Mouse (Mus musculus): ENCODE measurements around the gene Gramd4.
A peak's percentile ranks its signal among the peaks of the same experiment; 100 is the strongest.

The Gramd4 gene

DNA sequence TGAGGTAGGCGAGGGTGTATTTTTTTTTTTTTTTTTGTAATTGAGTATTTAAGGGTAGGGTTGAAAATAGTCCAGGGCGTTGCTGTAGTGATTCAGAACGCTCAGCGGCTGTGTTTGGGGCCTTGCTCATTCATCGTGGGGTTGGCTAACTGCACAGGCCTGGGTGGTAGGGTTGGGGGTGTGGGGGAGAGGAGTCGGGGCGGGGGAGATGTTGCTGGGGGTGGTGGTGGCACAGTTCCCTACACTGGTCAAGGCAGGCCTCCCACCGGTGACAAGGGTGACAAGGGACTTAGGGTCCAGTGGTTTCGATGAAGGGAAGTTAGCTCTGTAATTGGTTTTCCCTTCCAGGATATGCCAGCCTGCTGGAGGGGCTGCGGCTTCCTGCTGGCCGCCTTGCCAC lies 12.9 kb downstream of the Gramd4 start:
- no peak for DNase-seq (ENCODE audit: low spot score in 2 of 2)

DNA sequence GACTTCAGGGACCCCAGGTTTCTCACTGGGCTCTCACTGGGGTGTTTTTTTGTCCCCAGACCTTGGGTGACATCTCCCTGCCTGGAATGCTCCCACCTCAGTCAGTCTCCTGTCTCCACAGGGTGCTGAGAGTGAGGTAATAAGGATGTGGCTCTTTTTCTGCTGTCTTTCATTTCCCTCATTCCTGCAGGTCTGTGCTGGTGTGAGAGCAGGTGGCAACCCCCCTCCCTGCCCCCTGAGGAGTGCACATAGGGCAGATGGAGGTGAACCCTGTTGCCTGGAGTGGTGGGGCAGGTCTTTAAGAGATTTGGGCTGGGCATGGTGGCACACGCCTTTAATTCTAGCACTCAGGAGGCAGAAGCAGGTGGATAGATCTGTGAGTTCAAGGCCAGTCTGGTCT lies 13.7 kb downstream of the Gramd4 start:
- DNase-seq (ENCODE audit: low spot score in 2 of 2): no peak

DNA sequence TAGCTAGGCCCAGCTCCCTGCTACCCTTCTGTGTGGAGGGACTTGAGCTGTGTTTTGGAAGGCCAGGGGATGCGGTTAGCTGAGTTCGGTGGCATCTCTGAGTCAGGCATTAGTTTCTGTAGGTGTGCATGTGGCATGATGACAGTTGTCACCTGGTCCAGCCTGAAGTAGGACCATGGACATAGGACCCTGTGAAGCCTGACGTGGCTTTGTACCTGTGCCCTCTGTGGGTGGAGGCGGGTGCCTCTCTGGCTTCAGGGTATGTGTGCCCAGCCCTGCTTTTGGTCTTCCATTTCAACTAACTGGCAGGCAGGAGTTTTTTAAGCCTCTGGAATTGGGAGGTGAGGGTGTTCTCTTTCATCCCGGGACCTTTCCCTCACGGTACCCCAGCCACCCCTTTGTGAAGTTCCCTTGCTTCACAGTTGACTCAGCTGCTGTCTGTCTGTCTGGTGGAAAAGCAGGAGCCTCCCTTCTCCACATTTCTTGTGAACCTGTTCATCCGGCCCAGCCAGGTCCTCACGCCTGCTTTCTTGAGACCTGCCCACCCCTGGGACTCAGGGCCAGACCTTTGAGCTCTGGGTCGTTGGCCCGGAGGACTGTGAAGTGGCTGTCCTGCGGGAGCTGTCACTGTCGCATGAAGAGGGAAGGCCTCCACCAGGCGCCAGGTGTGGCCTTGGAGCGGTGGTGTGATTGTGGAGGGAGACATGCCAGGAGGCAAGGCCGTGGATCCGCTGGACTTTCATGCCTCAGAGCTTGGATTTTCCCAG lies 16.9 kb downstream of the Gramd4 start:
- DNase-seq (ENCODE audit: low spot score in 2 of 2): no peak

DNA sequence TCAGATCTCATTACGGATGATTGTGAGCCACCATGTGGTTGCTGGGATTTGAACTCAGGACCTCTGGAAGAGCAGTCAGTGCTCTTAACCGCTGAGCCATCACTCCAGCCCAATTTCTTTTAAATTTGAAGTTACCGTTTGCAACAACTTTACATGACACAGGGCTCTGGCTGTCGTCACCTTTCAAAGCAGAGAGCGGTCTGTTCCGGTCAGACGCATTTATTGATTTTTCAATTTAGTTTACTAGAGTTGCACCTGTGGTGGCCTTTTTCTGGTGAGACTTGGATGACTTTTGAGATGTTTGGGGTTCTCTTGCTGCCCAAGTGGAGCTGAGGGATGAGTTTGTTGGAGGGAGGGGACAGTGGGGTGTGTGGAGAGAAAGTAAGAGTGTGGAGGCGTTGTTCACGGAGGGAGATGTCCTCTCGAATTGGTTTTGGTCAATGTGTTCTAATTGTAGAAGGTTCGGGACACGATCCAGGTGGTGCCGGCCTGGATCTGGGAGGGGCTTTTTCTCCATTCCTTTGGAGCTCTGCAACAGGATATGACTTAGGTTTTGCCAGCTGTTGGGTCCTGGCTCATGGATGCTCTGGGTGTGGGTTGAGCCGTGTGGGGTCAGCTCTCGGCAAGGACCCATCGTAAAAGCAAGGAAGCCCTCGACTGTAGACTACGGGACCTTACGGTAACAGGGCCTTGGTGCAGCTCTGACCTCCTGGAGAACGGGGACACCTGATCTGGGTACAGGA lies 18.0 kb downstream of the Gramd4 start:
- DNase-seq (ENCODE audit: low spot score in 2 of 2): no peak

DNA sequence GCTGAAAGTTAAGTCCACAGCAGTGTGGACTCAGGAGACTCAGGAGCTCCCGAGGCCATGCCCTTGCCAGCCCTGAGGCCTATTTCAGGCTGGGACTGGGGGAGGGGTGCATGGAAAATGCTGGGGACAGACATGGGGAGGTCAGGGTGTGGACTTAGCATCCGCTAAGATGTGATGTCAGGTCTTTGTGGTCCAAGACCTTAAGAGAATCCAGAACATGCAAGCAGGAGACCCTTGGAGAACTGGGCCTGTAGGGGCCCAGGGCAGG lies 18.5 kb downstream of the Gramd4 start:
- DNase-seq (ENCODE audit: low spot score in 2 of 2): no peak

DNA sequence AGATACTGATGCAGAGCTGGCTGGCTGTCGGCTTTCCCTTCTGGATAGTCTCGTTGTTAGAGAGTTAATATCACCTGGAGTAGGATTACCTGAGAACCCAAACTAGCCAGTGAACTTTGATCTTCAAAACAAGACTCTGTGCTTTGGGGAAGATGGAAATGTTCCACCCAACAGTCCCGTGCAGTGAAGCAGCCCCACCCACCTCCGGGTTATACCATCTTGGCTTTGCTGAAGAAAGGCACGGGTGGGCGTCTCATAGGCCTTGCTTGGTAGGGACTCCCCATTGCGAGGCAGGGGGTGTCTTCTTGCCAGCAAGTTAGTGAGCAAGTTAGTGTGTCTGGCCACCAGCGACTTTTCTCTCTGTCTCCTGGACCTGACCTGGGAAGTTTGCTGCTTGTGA lies 18.9 kb downstream of the Gramd4 start:
- no peak for DNase-seq (ENCODE audit: low spot score in 2 of 2)

DNA sequence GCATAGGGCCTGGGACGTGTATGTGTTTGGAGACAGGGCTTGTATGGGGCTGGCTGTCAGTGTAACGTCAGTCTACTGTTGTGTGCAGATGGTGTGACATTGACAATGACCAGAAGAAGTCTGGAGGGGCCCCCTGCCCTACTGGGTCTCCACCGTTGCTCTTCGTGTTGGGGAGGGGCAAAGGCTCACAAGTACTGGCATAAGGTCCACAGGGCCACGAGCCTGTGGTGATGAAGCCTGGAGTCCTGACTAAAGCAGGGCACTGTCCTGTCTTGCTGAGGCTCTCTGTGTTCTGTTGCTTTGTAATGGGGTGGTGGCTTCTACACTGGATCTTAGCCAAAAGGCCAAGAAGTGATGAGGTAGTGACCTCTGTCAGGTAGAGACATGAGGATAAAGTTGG lies 20.4 kb downstream of the Gramd4 start:
- DNase-seq (ENCODE audit: low spot score in 2 of 2): no peak

DNA sequence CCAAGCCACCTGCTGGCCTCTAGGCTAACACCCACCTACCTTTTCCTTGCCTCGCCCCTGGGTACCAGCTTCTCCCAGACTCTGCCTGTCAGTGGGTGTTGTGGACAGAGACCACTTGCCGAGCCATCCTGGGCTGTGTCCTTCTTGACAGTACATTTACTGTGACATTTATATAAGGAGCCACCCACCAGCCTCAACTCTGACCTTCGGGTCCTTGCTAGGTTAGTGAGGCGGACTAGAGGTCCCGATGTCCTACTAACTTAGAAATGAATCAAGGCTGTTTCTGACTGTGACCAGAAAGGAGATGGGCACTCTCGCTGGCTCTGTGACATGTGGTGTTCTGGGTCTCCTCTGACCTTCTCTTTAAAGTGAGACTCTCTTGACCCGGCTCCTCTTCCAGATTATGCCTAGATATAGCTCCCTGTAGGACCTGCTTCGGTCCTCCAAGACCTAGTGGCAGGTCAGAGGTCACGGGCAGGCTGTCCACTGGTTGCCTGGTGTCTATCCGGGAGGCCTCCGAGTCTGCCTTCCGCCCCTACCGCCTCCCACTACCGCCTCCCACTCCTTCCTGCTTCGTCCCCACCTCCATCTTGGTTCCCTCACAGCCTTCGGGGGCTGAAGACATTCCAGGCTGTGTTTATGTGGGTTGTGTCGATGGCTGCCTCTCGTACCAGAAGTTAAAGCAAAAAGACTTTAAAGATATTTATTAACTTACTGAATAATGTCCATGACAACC lies 21.2 kb downstream of the Gramd4 start:
- no peak for DNase-seq (ENCODE audit: low spot score in 2 of 2)

DNA sequence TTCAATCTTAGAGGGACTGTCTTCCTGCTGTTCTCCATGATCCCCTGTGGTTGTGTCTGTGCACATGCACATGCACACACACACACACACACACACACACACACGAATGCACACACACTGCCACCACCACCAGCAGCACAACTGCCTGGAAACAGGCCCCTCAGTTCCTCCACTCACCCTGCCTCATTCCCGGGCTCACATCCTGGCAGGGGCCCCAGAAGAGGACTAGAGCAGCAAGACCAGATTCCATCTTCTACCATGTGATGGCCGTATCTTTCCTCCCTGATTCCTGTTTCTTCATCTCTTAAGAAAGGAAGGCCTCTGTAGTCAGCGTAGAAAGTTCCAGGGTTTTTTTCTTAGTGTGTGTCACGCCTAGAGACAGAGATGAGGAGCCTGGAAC lies 22.0 kb downstream of the Gramd4 start:
- no peak for DNase-seq (ENCODE audit: low spot score in 2 of 2)

DNA sequence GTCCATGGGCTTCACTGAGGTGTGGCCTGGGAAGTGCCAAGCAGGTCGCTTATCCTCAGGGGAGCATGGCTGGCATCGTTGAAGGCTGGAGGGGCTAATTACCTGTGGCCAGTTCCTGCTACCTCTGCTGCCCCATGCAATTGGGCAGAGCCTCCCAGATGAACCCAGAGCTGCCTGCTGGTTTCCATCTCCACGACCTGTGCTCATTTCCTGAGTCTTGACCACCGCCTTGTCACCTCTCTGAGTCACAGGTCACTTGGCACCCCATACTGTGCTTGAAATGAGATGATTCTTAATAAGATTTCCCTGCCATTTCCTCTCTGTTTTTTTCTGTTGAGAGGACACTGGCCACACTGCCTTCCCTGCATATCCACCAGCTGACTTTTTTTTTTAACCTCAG lies 22.4 kb downstream of the Gramd4 start:
- DNase-seq (ENCODE audit: low spot score in 2 of 2): peak; percentile 39 to 60

DNA sequence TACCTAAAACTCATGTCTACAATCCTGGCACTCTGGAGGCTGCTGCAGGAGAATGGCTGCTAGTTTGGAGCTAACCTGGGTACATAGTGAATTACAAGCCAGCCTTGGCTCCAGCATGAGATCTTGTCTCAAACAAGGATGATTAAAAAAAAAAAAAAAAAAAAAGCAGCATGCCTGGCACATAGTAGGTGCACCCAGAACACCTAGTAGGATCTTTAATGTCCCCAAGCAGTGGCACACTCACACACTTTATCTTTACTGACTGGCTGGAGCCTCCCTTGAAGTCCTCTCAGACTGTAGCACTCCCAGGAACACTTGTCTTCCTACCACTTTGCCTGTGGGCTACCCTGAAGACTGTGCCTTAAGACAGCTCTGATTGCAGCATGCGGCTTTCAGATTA lies 22.9 kb downstream of the Gramd4 start:
- DNase-seq (ENCODE audit: low spot score in 2 of 2): no peak

DNA sequence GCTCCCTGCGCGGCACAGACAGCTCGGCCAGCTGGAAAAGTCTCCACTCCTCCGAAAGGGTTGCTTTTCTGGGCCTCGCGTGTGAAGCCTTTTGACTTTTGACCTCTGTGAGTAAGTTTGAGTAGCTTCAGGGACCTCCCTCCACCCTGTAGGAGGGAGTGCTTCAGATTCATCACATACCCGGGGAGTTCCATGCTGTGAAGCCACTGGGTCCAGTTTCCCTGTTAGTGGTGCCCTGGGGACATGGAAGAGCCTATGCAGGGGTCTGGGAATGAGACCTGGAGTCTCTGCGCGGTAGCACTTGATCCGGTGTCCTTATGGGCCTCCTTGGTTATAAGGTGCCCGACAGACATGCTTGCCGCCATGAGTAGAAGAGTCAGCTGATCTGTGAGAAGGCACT lies 24.2 kb downstream of the Gramd4 start:
- no peak for DNase-seq (ENCODE audit: low spot score in 2 of 2)

DNA sequence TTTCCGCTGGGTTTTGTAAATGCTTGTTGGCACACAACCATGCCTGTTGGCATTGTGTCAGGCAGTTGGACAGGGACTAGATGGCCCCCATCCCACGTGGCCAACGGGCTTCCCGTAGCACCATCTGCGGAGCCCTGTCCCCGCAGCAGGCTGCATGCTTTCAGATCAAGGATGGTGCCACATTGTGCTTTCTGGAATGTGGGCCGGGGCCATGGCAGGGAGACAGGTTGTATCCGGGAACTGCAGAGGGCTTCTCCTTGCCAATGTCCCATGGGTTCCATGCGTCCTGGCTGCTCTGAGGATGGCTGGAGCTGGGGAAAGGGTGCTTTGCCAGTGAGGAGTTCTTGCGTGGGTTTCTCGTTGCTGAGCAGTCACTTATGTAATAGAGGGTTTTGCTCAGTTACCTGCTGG lies 25.1 kb downstream of the Gramd4 start:
- DNase-seq (ENCODE audit: low spot score in 2 of 2): no peak

DNA sequence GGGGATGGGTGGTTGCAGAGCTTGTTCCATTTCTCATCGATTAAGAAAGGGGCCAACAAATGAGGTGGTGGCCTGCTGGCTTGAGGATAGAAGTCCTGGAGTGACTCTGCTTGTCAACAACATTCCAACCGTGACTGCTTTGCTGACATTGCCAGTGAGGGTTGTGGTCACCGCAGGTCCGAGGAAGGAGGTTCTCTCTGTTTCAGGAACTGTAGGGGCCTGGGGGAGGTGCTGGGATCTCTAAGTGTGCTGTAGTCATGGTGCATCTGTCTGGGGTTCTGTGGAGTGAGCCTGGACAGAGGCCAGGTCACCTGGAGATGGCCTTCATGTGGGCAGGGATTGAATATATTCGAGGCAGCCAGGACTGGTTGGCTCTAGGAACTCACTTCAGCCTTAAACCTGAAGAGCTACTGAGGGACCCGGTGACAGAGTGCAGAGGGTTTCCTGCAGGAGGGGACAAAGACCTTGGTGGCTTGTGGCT lies 25.8 kb downstream of the Gramd4 start:
- DNase-seq (ENCODE audit: low spot score in 2 of 2): no peak

DNA sequence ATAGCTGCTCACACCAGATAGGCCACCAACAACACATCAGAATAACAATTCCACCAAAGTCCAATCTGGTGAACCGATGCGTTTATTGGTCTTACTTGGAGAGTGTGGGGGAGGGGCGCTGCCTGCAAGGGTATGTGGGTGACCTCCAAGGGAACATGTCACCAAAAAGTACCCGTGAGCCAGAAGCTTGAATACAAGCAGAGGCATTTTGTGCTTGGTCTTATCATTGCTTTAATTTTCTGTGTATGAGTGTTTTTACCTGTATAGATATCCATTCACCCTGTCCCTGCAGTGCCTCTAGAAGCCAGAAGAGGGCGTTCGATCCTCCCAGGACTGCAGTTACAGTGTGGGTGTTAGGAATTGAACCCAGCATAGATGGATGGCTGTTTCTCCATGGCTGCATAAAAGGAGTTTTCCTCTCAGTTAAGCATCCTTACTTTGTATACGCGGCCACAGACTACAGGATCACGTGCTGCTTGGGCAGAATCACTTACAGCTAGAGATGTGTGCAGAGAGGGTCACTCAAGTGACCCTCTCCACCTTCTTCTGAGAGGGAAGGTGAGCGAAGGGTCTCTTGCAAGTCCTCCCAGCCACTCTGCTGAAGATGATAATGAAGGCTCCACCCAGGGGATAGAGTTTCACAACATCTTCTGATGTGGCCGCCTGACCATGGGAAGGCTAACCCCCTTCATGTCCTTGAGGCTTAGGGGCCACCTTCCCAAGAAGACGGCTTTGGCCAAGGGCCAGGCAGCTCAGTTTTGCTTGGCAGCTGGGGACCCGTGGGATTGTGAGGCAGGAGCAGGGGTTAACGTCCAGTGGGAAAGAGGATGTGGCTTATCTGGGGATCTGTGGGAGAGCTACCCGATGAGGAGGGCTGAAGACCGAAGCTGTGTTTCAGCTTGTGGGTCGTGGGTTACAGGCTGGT lies 28.1 kb downstream of the Gramd4 start:
- DNase-seq (ENCODE audit: low spot score in 2 of 2): peak in 1 of 2 experiments; percentile 51

DNA sequence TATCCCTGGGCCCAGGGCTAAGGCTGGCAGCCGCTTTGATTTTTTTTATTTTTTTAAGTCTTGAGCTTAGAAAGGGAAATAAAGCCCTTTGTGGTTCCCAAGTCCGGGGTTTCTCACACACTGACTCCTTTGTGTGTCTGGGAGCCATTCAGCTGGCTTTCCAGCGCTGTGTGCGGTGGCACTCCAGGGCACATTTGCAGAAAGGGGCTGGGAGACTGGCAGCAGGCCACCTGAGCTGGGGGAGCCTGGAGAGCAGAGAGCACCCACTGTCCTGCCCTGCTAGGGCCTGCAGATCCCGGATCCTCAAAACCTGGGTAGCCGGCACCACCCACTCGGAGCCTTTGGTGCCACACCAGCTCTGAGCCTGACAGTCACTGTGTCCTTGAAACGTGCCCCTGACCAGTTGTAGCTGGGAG lies 28.8 kb downstream of the Gramd4 start:
- no peak for DNase-seq (ENCODE audit: low spot score in 2 of 2)

DNA sequence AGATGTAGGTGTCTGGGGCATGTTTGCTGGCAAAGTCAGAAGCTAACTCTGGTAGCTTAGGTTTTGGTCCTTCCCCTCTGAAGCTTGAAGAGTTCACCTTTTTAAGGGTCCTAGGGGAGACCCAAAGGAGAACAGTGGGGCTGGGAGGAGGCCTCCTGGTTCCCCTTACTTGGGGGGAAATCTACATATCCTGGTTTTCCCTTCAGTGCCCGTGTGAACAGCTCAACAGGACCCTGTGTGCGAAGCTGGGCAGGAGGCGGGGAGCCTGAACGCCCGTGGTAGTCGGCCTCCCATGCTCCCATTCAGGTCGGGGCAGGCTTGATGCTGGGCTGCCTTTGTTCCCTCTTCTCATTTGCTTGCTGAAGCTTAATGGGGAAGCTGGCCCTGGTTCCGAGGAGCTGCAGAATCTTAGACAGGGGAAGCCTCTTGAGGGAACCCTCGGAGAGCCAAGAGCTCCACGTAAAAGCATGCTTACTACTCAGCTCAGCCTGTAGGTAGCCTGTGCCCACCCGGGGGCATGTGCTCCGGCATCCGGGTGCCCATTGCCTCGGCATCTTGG lies 30.2 kb downstream of the Gramd4 start:
- no peak for DNase-seq (ENCODE audit: low spot score in 2 of 2)

DNA sequence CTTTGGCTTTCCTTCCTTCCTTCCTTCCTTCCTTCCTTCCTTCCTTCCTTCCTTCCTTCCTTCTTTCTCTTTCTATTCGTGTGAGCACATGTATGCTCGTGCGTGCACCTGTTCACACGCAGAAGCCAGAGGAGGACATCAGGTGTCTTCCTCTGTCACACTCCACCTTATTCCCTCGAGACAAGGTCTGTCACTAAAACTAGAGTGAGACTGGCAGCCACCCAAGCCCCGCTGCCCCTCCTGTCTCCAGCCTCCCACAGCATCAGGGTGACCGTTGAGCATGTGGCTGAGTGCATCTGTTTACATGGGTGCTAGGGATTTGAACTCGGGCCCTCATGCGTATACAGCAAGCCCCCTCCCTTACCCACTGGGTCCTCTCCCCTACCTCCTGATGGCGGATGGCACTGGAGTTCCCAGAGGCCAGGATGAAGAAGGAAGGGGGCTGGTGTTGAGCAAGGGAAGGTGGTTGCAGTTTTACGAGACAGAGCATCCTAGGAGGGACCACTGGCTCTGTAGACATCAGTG lies 30.8 kb downstream of the Gramd4 start:
- DNase-seq (ENCODE audit: low spot score in 2 of 2): no peak

DNA sequence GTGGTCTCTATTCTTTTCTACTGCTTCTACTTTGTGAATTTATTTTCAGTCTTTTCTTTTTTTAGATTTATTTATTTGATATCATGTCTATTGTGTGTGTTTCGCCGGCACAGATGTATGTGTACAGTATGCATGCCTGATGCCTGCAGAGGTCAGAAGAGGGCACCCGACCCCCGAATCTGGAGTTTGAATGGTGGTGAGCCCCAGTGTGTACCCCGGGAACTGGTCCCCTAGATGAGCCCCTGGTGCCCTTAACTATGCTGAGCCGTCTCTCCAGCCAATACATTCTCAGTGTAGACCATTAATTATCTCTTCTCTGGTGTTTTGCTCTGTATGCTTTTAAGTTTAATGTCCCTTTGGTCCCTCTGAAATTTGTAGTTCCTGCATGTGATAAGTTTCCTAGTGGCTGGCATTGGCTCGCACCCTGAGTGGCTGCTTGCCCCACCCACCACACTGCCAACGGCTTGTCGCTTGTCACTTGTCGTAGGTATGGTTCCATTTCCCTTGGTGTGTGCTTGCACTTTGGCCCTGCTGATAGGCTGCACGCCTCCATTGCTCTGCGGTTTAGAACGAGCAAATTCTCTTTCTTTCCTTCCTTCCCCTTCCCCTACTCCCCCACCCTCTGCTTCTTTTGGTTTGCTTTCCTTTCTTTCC lies 31.7 kb downstream of the Gramd4 start:
- no peak for DNase-seq (ENCODE audit: low spot score in 2 of 2)

DNA sequence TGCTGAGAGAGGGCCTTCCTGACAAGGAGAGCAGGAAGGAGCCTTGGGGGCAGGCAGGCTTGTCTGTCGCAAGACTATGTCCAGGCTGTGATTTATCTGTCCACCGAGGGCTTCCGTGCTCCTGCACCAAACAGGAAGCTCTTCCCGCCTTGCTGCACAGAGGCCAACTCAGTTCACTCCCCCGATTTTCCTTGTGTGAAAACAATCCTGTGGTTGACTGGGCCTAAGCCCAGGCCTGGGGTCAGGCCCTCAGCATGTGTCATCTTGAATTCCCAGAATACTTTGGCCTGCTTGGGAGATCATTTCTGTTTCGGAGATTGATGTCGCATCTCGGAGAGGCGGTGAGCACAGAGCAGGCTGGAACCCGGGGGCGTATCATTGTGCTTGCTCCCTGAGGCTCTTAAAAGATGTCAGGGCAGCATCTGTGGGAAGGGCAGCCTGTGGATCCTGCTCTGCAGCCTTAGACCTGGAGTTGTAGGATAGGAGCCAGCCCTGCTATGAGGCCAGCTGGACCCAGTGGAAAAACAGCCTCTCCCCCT lies 32.6 kb downstream of the Gramd4 start:
- no peak for DNase-seq (ENCODE audit: low spot score in 2 of 2)
